Mouse (Mus musculus): Measurements from ENCODE around the gene Gfy. TPM values are rescaled to one million over a fixed set of nuclear protein-coding genes. Genes with fewer than 3 reads are reported as not detected.

Gfy gene
- polyA plus RNA-seq, 1 experiment from 2014 or later = not detected

DNA sequence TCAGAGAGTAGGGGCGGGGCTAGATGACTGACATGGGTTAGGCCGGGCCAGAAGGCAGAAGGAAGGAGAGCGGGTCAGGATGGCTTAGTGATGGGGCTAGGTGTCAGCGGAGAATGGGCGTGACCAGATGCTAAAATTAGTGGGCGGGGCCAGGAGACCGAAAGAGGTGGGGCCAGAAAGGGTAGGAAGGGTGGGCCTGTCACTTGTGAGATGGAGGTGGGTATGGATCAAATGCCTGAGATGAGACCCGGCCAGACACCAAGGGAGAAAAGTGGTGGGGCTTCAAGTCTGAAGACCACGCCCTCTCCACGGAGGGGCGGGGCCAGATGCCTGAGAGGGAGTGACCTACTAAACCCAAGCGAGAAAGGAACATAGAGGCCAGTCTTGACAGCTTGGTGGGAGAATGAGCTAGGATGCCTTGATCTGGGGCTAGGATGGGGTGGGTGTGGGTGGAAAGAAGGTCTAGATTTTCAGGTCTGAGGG is 44.8 kb downstream of the Gfy start:
- peak overlapping the region; percentile 57; the same call in 1 of the 2 replicates for H3K4me3 ChIP-seq

GRCm38 (mm10) chr7:45133446-45134159 is 45.8 kb downstream of the Gfy start:
- H3K9me3 ChIP-seq (replicated peaks) = peaks cover 3% of the 10 kb centered on the region
- 0 out of 2 replicates have a peak, but pooled peaks cover 8% of the 10 kb centered on the region for H3K27me3 ChIP-seq (replicated peaks)
- H3K9ac ChIP-seq = no peak overlapping the region
- no peak overlapping the region for H3K4me3 ChIP-seq
- no peaks in the 10 kb centered on the region for H3K36me3 ChIP-seq
- 0 out of 2 replicates have a peak overlapping the region, but pooled peaks have one; percentile 6 for H3K4me2 ChIP-seq
- H3K4me1 ChIP-seq (replicated peaks) = peaks cover 36% of the 10 kb centered on the region
- no peak overlapping the region for H3K27ac ChIP-seq (ENCODE audit: poor library complexity, severe bottlenecking)
- 84% methylated on average over 8 of the region's 8 CpGs for WGBS
- no peak for ATAC-seq (ENCODE audit: insufficient number of reproducible peaks, low FRiP score)

More for the DNA sequence above, 44.8 kb downstream of the Gfy start:
- Histone ChIP-seq H3K9ac (no peak overlapping the region), H3K4me1 (replicated peaks) (peaks cover 42% of the 10 kb centered on the region), H3K4me2 (peak overlapping the region; percentile 87), H3K27ac (ENCODE audit: poor library complexity, severe bottlenecking) (no peak overlapping the region), H3K27me3 (replicated peaks) (0 out of 2 replicates have a peak, but pooled peaks cover 8% of the 10 kb centered on the region), H3K9me3 (replicated peaks) (peaks cover 3% of the 10 kb centered on the region), H3K36me3 (no peaks in the 10 kb centered on the region)
- peak; percentile 57 for ATAC-seq (ENCODE audit: insufficient number of reproducible peaks, low FRiP score)
- WGBS = 8% methylated on average over 12 of the region's 12 CpGs

GRCm38 (mm10) chr7:45131850-45132249 is 47.5 kb downstream of the Gfy start:
- Histone ChIP-seq H3K9ac (peak overlapping the region; percentile 46), H3K9me3 (replicated peaks) (peaks cover 3% of the 10 kb centered on the region), H3K4me2 (no peak overlapping the region), H3K4me1 (replicated peaks) (peaks cover 30% of the 10 kb centered on the region), H3K27me3 (replicated peaks) (0 out of 2 replicates have a peak, but pooled peaks cover 4% of the 10 kb centered on the region), H3K4me3 (no peak overlapping the region), H3K36me3 (peaks cover 7% of the 10 kb centered on the region), H3K27ac (ENCODE audit: poor library complexity, severe bottlenecking) (no peak overlapping the region)
- WGBS = 59% methylated on average over 11 of the region's 11 CpGs
- ATAC-seq (ENCODE audit: insufficient number of reproducible peaks, low FRiP score) = no peak

DNA sequence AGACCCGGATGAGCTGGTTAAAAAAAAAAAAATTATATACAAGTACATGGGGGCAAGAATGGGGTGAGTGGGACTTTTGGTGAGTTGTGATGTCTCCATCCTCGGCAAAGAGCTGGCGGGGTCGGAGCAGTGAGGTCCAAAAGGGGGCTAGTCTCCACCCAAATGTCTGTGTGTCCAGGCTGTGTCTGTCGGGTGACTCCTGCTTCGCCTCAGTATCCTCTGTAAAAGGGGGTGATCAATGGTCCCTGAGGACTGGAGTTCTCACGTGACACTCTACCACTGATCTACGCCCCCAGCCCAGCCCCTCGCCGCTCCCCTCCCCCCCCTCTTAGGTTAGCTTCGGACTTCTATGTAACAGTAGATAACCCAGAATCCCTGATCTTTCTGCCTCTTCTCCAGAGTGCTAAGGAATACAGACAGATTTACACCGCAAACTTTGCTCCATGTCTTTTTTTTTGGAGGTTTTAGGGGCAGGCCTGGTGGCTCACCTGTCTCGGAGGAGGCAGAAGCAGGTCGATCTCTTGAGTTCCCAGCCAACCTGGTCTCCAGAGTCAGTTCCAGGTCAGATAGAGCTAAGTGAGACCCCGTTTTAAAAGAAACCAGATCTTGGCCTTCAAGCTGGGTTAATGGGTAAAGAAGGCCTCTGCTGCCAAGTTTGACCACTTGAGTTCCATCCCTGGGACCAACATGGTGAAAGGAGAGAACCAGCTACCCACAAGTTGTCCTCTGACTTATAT is 49.4 kb downstream of the Gfy start:
- Histone ChIP-seq H3K27ac (ENCODE audit: poor library complexity, severe bottlenecking) (peak overlapping the region; percentile 78; the same call in 1 of the 2 replicates), H3K36me3 (peaks cover 26% of the 10 kb centered on the region), H3K4me2 (peak overlapping the region; percentile 75), H3K9ac (peak overlapping the region; percentile 68; the same call in 1 of the 2 replicates), H3K27me3 (replicated peaks) (no peaks in the 10 kb centered on the region), H3K9me3 (replicated peaks) (peaks cover 3% of the 10 kb centered on the region), H3K4me1 (replicated peaks) (peaks cover 36% of the 10 kb centered on the region), H3K4me3 (peak overlapping the region; percentile 59)
- ATAC-seq (ENCODE audit: insufficient number of reproducible peaks, low FRiP score) = no peak
- WGBS = 52% methylated on average over 15 of the region's 15 CpGs

- H3K4me2 ChIP-seq = peak overlapping the region; percentile 75
- peak overlapping the region; percentile 78 for H3K27ac ChIP-seq (ENCODE audit: poor library complexity, severe bottlenecking)
- ATAC-seq (ENCODE audit: insufficient number of reproducible peaks, low FRiP score) = peak; percentile 4
- peaks cover 26% of the 10 kb centered on the region for H3K36me3 ChIP-seq
- H3K4me1 ChIP-seq (replicated peaks) = peaks cover 35% of the 10 kb centered on the region
- H3K9ac ChIP-seq = peak overlapping the region; percentile 68
- H3K4me3 ChIP-seq = peak overlapping the region; percentile 59
- peaks cover 3% of the 10 kb centered on the region for H3K9me3 ChIP-seq (replicated peaks)
- no peaks in the 10 kb centered on the region for H3K27me3 ChIP-seq (replicated peaks)
- WGBS = under 1% methylated on average over 17 of the region's 17 CpGs
Observed at GRCm38 (mm10) chr7:45129318-45129717, 50.1 kb downstream of the Gfy start.

DNA sequence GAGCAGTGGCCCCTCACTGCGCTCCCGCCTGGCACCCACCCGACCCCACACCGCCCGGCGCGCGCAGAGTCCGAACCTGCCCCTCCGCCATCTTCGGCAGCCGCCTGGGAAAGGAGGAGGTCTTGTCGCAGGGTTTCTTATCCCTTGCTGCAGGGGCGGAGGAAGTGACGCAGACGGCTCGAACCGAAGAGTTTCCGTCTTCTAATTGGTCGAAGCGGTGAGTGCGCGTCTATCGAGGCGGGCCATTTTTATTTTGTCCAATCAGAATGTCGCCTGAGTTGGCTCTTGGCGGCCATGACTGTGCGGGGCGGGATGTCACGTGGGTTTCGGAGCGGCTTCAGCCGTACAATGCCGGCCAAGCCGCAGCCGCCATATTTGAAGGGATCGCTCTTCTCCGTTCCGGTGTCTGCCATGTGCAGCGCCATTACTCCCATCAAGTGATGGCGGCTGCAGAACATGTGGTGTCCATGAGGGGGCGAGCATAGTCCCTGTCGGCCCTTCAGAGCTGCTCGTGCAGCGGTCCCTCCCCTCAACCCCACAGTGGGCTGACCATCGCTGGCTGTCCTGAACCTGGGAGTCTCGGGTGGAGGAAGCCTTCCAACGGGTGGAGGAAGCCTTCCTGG is 50.6 kb downstream of the Gfy start, which contains the start of gene Rpl13a:
Rpl13a (minus strand) TSS at position 138 of the 623 bp plus-strand sequence.
- H3K9ac ChIP-seq = peak within 1 kb of the TSS; percentile 99
- under 1% methylated on average over 48 of the region's 48 CpGs for WGBS
- H3K27me3 ChIP-seq (replicated peaks) = no peaks in the 10 kb centered on the region
- peaks cover 26% of the 10 kb centered on the region for H3K36me3 ChIP-seq
- peaks cover 3% of the 10 kb centered on the region for H3K9me3 ChIP-seq (replicated peaks)
- peak; percentile 91 for ATAC-seq (ENCODE audit: insufficient number of reproducible peaks, low FRiP score)
- H3K4me1 ChIP-seq (replicated peaks) = peaks cover 34% of the 10 kb centered on the region
- peak within 1 kb of the TSS; percentile 90 for H3K27ac ChIP-seq (ENCODE audit: poor library complexity, severe bottlenecking)
- H3K4me3 ChIP-seq = peak within 1 kb of the TSS; percentile 89
- H3K4me2 ChIP-seq = peak within 1 kb of the TSS; percentile 91

GRCm38 (mm10) chr7:45127700-45128224 is 51.6 kb downstream of the Gfy start:
- Histone ChIP-seq H3K4me1 (replicated peaks) (peaks cover 42% of the 10 kb centered on the region), H3K4me3 (peak overlapping the region; percentile 89), H3K36me3 (peaks cover 31% of the 10 kb centered on the region), H3K27me3 (replicated peaks) (no peaks in the 10 kb centered on the region), H3K9me3 (replicated peaks) (no peaks in the 10 kb centered on the region), H3K9ac (peak overlapping the region; percentile 99), H3K27ac (ENCODE audit: poor library complexity, severe bottlenecking) (peak overlapping the region; percentile 90), H3K4me2 (peak overlapping the region; percentile 91)
- no peak for ATAC-seq (ENCODE audit: insufficient number of reproducible peaks, low FRiP score)
- WGBS = 2% methylated on average over 6 of the region's 6 CpGs

GRCm38 (mm10) chr7:45126844-45127699 is 52.3 kb downstream of the Gfy start:
- ATAC-seq (ENCODE audit: insufficient number of reproducible peaks, low FRiP score) = no peak
- Histone ChIP-seq H3K27ac (ENCODE audit: poor library complexity, severe bottlenecking) (peak overlapping the region; percentile 90), H3K4me2 (peak overlapping the region; percentile 91), H3K9me3 (replicated peaks) (no peaks in the 10 kb centered on the region), H3K36me3 (peaks cover 38% of the 10 kb centered on the region), H3K4me3 (peak overlapping the region; percentile 89), H3K4me1 (replicated peaks) (peaks cover 46% of the 10 kb centered on the region), H3K9ac (peak overlapping the region; percentile 99), H3K27me3 (replicated peaks) (no peaks in the 10 kb centered on the region)
- 29% methylated on average over 21 of the region's 21 CpGs for WGBS
